Mouse (Mus musculus) CH12F3 (cell line): ENCODE measurements around the gene Zranb2.

Experiments used
- in situ Hi-C: fragments of 300-500 bp; cut with MboI; formaldehyde crosslinking; loops from 2 replicates; pipeline ENCODE4 v1.14.3; 2020; ENCODE audit warnings: low sequenced_read_pairs

Zranb2 gene

DNA sequence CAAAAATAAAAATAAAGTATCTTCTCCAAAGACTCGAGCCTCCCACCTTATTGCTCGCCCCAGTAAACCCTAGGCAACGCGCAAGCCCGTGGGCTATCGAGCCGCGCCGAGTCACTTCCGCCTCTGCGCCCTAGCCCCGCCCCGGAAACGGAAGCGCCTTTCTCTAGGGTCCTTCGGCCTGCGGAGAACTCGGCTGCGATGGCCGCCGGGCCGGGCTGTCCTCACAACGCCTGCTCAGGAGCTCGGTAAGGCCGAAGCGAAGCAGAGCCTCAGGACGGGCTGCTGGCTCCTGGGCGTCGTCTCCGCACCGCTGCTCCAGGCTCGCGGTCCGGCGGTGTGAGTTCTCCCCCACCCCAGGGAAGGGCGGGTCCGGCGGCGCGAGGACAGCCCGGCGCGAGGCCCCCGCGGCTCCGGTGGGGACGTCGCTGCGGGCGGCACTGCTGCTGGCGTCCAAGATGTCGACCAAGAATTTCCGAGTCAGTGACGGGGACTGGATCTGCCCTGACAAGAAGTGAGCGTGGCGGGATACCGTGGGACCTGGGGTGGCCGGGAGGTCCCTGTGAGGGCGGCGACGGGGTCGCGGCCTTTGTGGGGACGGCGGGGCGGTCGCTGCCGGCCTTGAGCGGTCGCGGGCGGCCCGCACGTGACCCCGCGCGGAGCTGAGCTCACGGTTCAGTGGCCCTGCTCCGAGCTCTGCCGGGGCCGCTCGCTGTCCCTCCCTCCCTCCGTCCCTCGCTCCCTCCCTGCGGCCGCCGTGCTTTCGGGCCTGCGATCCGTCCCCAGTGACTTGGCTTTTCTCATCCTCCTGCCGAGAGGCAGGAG is at the start of gene Zranb2:
Zranb2 (plus strand) TSS at position 197 of the 822 bp plus-strand sequence.
- in situ Hi-C loops: no loop called here

DNA sequence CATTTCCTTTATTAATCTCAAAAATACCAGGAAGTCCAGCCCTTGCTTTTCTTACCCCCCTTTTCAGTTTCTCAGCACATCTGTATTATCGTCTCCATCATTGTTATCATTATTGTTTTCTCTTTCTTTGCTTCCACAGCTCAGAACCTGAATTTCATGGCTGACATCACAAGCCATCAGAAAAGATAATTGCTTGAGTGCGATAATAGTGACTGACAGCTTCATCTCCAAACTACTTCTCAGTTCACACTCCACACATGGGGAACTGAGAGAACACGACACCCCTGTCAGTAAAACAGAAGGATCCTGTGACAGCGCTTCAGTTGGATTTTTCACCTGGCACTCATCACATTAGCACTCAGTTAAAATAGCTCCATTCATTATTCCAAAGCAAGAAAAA is 41.9 kb upstream of the Zranb2 start:
- in situ Hi-C loops: no loop called here

DNA sequence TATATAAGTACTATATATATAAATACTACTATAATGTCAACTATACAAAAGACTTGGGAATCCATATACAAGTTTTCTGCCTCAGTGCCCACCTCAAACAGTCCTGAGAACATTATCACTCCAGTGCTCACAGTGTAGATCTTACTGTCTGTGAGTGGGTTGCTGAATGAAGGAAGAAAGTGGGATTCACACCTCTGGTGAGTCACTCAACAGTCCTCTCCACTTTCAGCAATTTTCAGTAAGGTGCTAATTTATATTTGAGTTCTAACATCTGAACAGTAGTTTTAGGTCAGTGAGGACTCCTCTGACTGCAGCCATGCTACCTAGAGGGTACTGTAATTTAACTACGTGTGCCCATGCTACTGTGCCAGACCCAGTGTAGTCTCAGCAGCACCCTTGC is 31.7 kb upstream of the Zranb2 start:
- in situ Hi-C loops: loop anchor here (25.0 kb wide), 1 partner anchor 265 kb away; no protein-coding TSS in a partner anchor

DNA sequence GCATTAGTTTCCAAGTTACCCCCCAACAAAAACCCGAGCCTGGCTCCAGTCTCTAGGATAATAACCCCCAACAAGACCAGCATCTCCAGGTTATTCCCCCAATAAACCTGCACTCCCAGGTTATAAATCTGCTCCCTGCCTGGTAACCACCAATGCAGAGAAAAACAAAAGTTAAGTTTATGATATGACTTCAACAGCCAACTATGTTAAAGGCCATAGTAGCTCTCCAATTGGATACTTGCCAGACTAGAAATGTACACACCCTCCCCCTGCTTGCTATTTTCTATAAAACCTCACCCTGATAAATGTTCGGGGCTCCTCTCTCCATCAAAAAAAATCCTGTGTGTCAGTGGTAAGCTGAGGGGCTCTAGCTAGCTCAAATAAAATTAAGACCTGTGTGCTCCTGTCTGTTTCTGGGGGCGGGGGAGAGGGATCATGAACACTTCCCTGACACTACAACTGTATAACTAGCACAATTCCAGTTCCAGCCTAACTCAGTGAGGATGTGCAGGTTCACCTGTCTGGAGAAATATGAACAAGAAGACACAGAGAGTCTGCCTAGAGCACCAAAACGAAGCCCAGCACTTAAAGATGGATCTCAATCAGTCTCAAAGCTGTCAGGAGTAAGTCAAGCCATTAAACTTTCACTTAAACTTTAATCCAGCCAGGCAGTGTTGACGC is 19.7 kb upstream of the Zranb2 start:
- in situ Hi-C loops: loop anchor here (25.0 kb wide), 1 partner anchor 277 kb away; no protein-coding TSS in a partner anchor

DNA sequence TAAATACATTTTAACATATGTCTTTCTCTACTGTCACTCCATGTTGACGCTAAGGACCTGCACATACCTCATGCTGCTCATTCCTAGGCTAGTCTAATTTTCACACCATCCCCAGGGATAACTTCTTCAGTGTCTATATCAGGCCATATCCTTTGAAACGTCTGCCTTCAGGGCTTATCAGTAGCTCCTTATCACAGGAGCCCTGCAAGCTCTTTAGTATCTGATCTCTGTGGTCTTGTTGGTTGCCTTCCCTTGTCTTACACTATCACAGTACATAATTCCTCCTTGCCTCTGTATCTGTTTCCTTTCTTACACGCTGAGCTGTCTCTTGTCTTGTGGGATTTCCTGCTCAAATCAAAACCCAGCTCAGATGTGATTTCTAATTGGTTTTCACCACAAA is 17.5 kb upstream of the Zranb2 start:
- in situ Hi-C loops: loop anchor here (25.0 kb wide), 1 partner anchor 279 kb away; no protein-coding TSS in a partner anchor

DNA sequence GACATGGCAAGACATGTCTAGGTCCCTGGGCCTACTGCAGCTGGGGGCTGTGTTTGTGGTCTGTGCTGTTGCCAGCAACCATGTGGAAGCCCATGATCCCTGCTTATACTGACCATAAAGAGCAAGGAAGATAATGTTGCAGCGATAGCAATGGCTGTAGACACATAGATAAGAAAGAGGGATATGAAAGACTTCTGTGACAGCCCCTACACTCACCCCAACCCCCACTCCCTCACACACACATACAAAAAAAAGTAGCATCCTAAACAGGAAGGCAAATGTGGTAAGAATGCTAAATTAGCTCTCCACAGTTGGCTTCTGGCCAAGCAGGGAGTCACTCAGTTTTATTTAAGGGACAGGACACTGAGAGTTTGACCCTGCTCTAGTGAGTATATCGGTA is 16.0 kb upstream of the Zranb2 start:
- in situ Hi-C loops: loop anchor here (25.0 kb wide), 1 partner anchor 281 kb away; no protein-coding TSS in a partner anchor

DNA sequence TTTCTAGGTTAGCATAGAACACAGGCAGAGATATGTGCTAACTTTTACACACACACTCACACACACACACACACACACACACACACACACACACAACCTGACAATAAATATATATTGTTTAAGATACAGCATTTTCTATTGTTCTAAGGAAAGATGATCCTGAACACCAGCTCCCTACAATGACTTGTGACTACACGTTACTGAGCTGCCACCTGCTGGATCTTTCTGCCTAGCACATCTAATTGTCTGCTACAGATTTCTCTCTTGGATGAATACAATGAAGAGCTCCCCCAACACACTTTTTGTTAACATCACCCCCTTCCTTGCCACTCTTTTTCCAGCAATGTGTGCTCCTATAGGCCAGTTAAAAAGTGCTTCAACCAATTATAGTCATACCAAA is 13.5 kb upstream of the Zranb2 start:
- in situ Hi-C loops: loop anchor here (25.0 kb wide), 1 partner anchor 283 kb away; no protein-coding TSS in a partner anchor

DNA sequence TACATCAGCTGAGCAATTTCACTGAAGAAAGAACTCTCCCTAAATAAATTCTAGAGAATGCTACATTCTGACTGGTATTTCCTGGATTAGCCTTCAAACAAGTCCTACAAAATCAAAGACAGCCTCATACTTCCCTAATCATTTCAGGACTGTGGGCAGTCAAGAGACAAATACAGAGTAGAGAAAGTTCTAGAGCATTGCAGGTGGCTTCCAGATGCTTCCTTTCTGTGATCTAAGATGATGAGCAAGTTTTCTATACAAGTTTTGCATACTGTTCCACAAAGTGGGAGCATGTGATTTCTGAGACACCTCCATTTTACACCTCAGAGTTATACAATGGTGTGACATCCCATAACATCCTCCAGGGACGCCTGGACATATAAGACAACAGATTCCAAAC is 10.1 kb upstream of the Zranb2 start:
- in situ Hi-C loops: loop anchor here (25.0 kb wide), 1 partner anchor 287 kb away; no protein-coding TSS in a partner anchor

DNA sequence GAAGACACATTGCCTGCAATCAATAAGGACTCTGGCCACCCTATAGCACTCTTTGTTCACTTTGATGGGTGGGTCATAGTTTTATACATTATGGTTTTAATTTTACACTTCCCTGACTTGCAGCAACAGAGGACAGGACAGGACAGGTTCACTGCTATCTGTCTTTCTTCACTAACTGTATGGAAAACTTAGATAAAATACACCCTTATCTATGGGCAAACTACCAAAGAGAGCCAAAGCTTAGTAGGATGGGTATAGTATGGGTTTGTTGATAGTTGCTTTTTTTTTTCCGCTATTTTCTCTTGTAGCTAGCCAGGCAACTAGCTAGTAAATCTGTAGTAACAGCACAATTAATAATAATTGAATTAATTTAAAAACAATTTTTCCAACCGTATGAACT is 2.4 kb upstream of the Zranb2 start:
- in situ Hi-C loops: no loop called here

DNA sequence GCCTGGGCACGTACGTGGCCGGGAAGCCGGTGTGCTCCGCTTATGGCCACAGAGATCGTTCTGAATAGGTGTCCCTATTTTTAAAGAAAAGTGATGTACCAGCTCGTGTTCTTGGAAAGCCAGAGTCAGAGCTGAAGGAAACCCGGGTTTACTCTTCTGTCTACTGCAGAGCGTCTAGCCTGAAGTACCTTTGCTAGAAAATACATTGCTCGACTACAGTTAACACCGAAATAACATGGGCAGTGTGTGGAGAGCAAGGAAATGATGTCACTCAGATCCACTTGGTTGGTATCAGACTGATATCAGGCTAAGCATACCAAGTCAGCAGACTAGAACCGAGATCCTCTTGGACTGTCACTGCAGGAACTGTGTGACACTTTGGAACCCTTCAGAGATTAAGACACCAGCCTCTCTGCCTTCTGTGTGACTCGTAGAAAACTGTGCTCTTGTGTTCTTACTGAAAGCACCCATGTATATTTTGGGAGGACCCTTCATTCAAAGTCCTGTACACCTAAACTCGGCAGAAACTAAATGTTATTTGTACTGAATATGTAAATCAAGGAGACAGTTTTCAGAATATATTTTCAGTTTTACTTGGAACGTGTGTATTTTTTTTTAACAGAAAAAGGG is 941 bp downstream of the Zranb2 start:
- in situ Hi-C loops: no loop called here

DNA sequence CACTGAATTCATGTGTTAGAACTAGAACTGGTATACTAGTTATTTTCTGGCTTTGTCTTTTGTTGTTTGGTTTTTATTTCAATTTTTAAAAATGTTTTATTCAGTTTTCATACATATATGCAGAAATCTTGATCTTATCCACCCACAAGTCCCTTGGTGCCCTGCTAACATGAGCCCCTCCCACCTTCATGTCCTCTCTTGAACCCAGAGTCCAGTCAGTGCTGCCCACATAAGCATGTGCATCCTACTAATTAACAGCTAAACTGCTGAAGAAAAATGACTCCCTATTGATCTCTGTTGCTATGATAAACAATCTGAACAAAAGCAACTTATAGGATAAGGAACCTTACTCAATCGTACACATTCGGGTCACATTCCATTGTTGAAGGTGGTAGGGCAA is 15.4 kb downstream of the Zranb2 start:
- in situ Hi-C loops: no loop called here

DNA sequence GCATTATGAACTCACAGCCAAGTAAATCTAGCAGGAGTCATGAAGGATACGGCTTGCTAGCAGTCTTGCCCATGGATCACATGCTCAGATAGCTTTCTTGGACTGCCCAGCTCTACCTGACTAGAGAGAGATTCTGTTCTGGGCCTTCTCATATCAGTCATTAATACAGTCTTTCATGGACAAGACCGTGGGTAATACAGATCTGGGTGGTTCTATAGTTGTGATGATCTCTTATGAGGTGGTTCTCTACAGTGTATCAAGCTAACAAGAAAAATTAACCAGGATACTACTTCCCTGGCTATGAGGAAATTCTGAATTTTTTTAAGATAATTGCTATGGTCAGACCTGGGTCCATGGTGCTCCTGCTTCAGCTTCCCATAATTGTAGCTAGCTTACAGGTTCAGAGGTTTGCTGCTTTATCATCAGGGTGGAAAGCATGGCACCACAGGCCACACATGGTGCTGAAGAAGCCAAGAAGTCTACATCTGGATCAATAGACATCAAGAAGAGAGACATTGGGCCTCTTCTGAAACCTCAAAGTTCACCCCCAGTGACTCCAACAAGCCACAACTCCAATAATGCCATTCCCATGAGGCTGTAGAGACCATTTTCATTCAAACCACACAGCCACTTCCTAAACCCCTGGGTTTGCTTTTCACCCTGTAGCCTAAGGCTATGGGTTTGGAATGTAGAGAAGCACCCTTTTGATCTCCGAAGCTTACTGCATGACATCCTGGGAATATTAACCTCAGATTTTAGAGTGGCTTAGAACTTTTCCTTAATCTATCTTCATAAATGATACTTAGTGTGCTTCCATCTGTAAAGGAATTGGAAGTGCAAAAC is 16.0 kb downstream of the Zranb2 start:
- in situ Hi-C loops: no loop called here

DNA sequence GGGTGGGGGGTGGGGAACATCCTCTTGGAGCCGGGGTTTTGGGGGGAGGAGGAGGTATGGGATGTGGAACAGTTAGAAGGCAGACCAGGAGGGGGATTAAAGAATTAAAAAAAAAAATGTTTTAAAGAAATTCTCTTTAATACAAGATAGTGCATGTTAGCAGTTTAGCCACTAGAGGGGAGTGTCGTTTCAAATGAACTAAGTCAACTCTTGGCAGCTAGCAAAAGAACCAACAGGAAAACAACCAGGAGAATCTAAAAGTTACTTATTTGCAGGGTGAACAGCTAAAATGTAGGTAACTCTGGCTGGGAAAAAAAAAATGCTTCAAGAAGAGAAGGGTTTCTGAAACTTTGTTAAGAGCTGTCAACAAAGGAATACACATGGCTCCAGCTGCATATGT is 31.2 kb downstream of the Zranb2 start:
- in situ Hi-C loops: no loop called here

DNA sequence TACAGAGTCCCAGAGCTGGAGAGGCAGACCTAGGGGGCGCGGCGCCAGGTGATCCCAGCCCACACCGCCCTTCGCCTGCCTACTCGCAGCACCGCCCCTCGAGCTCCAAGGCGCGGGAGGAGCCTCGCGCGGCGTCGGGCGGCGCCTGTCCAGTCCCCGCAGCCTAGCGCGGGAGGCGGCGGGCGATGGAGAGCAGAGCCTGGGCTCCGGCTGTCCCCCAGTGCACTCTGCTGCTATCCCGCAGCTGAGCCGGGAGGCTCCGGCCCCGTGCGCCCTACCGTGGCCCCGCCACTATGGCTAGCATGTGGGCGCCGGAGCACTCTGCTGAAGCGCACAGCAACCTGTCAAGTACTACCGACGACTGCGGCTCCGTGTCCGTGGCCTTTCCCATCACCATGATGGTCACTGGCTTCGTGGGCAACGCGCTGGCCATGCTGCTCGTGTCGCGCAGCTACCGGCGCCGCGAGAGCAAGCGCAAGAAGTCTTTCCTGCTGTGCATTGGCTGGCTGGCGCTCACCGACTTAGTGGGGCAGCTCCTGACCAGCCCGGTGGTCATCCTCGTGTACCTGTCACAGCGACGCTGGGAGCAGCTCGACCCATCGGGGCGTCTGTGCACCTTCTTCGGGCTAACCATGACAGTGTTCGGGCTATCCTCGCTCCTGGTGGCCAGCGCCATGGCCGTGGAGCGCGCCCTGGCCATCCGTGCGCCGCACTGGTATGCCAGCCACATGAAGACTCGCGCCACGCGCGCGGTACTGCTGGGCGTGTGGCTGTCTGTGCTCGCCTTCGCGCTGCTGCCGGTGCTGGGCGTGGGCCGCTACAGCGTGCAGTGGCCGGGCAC is 33.0 kb downstream of the Zranb2 start, which contains the start of gene Ptger3:
Ptger3 (plus strand) TSS at position 168 of the 841 bp plus-strand sequence.
- in situ Hi-C loops: no loop called here

DNA sequence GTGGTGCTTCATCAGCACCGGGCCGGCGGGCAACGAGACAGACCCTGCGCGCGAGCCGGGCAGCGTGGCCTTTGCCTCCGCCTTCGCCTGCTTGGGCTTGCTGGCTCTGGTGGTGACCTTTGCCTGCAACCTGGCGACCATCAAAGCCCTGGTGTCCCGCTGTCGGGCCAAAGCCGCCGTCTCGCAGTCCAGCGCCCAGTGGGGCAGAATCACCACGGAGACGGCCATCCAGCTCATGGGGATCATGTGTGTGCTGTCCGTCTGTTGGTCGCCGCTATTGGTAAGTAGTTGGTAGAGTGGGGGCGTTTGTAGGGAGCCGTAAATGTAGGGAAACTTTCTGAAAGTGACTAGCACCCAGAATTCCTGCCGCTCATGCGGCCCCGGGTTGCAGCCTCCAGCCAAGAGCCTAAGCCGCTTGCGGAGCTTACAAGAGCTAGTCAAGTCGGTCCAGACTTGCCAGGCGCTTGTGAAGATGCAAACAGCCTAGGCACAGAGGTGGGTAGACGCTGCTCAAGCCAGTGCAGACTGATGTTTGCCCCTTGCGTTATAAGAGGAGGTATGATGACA is 33.7 kb downstream of the Zranb2 start:
- in situ Hi-C loops: no loop called here

DNA sequence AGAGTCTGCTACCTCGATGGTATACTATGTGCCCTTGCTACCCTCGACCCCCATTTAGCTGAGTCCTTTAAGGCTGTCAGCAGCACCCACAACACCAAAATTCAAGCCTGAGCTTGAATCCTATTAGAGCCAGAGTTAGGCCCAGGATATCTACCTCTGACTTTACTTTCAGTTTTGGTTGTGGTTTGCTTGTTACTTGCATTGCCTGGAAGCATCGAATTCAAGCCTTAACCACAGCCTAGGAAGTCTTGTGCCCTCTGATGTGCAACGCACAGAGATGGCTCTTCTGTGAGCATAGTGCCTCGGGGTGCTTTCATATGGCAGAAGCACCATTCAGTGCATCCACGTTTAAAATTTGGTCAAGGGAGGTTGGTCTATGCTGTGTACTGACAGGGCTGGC is 38.1 kb downstream of the Zranb2 start:
- in situ Hi-C loops: no loop called here

DNA sequence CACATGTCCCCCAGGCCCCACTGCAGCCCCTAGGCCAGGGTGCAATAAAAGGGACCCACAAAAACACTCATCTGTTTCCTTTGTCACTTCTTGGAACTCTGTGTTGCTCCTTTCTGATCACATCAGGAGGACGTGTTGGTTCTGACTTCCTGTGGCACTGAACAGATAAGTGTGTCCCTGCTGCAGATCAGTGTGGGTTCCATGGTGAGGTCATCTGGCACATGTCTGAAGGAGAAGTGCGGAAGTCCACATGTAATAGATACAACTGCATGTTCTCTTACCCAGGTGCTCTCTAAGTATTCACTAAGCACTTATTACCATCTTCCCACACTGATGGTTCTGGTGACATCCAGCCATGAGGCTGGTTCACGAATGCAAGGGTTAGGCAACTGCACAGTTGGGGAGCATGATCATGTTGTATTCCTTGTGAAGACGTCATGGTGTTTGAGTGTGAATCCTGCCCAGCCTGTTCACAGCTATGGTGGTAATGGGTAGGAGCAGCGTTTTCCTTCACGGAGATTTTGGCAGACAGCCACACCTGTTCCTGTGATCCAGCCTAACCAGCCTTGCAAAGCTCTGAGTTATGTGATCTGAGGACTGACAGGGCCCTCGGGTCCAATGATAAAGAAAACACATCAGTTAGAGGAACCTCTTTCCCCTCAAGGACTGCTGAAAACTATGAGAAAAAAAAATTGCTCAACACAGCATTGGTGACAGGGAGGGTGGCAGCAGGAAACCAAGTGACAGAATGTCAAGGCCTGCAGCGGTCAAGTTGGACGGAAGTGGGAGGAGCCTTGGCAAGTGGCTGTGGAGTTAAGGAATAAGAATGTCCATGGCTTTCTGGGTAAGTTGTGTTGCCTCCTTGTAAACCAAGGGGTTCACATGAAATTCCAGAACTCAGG is 41.7 kb downstream of the Zranb2 start:
- in situ Hi-C loops: no loop called here

DNA sequence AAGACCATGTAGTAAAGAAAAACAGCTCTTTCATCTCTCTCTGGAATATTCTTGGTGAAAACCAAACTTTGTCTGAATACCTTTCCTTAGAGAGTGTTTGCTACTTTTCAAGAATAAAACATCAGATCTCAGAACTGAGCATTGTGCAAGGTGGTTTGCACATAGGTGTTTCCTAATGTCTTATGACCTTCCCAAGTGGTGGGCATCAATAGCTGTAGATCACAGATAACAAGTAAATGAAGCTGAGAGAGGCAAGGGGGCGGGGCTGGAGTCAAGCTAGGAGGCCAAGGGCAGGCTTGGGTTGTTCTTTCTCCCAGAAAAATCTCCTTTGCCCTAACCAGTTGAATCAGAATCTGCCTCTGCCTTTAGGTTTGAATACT is 42.4 kb downstream of the Zranb2 start:
- in situ Hi-C loops: no loop called here
